Mouse (Mus musculus) neural tube, embryonic 15.5 days (tissue): ENCODE results near the gene Adipor1. TPM values are rescaled to one million over a fixed set of nuclear protein-coding genes. Genes with fewer than 3 reads are reported as not detected.
A peak's percentile ranks its signal among the peaks of the same experiment; 100 is the strongest.

Experiments used
- ATAC-seq: fragments of 200-750 bp; cut with Nextera tagmentation; 2 replicates; pipeline ENCODE4 v1.8.0; 2017; ENCODE audit warnings: mild to moderate bottlenecking, moderate TSS enrichment, moderate library complexity; ENCODE audit not compliant: low FRiP score
- H3K27ac ChIP-seq: fragments of 300-500 bp; sonication (generic); replicated peaks from 2 replicates; pipeline ENCODE4 v1.5.1; 2015; ENCODE audit warnings: mild to moderate bottlenecking, inconsistent platforms
- H3K27me3 ChIP-seq: fragments of 300-500 bp; sonication (generic); replicated peaks from 2 replicates; pipeline ENCODE4 v1.6.1; 2015; ENCODE audit warnings: inconsistent platforms
- H3K36me3 ChIP-seq: fragments of 300-500 bp; sonication (generic); 2 replicates; pipeline ENCODE4 v1.6.1; 2015; ENCODE audit warnings: inconsistent platforms
- H3K4me1 ChIP-seq: fragments of 300-500 bp; sonication (generic); 2 replicates; pipeline ENCODE4 v1.6.1; 2015; ENCODE audit warnings: inconsistent platforms
- H3K4me2 ChIP-seq: fragments of 300-500 bp; sonication (generic); 2 replicates; pipeline ENCODE4 v1.6.1; 2015; ENCODE audit warnings: inconsistent platforms, mild to moderate bottlenecking, moderate library complexity
- H3K4me3 ChIP-seq: fragments of 300-500 bp; sonication (generic); replicated peaks from 2 replicates; pipeline ENCODE4 v1.5.1; 2015; ENCODE audit warnings: mild to moderate bottlenecking, inconsistent platforms
- H3K9ac ChIP-seq: fragments of 300-500 bp; sonication (generic); replicated peaks from 2 replicates; pipeline ENCODE4 v1.6.1; 2015; ENCODE audit warnings: mild to moderate bottlenecking, inconsistent platforms
- H3K9me3 ChIP-seq: fragments of 300-500 bp; sonication (generic); replicated peaks from 2 replicates; pipeline ENCODE4 v1.6.1; 2016; ENCODE audit warnings: inconsistent platforms
- WGBS: fragments of 180-500 bp; shearing (Covaris S2); methylation state at CpG from one replicate; pipeline ENCODE4 v1.1.7; 2015; ENCODE audit warnings: mixed read lengths; 5-methylcytosine and 5-hydroxymethylcytosine counted together
- polyA plus RNA-seq: library from polyadenylated mRNA; unstranded; fragments of >200 nt; fragmentation: Nextera tagmentation; extraction: Ambion mirVana; gene quantifications from 2 replicates; pipeline ENCODE4 v1.2.1, GENCODE M21; 2015

Gene Adipor1
- polyA plus RNA-seq, 1 experiment from 2014 or later, result 86.0 TPM

DNA sequence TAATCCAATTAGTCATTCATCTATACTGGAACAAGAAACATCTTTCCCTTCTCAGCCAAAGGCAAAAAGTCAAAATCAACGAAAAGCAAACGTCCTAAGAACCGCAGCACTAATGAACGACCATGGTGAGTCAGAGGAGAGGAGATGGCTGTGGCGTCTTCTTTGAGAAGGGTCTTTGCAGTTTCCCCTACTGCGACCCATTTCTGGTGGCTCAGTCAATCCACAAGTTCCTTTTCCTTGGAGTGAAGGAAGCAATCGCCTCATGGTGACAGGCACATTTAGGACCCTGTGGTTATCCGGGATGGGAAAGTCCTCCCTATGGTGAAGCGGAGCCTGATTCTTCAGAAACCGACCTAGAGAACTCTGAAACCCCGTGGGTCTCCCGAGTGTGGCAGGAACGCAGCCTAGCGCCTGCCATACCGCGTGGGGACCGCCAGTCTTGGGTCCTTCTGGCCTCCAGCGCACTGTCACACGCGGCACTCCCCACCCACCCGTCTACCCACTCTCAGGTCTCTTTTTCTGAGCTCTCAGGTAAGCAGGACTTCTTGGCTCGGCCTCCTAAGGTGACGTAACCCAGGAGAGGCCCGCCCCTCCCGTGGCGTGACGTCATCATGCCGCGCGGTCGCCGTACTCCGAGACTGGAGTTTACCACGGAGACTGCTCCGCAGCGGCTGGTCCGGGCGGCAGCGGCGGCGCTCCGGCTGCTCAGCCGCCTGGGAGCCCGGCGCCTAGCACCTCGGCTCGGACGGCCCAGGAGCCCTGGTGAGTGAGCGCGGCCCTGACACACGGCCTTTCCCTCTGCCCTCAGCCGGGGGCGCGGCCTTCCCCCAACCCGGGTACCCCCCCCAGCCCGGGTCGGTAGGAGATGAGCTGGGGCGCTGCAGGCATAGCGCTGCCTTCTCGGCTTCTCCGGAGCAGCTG, 40.0 kb downstream of the Adipor1 start, which contains the start of gene Klhl12:
Gene Klhl12, plus strand, starts transcription at position 628 of the 921 bp plus-strand sequence.
- H3K4me3 ChIP-seq, result peak within 1 kb of the TSS; percentile 100
- H3K4me1 ChIP-seq, result peaks cover 19% of the 10 kb centered on the region
- peak; percentile 96 for ATAC-seq
- H3K9ac ChIP-seq, result peak within 1 kb of the TSS; percentile 89
- H3K27me3 ChIP-seq, result no peaks in the 10 kb centered on the region
- WGBS, result 1% methylated on average over 61 of the region's 61 CpGs
- peak within 1 kb of the TSS; percentile 84 for H3K27ac ChIP-seq
- peaks cover 17% of the 10 kb centered on the region for H3K36me3 ChIP-seq
- peak within 1 kb of the TSS; percentile 80 for H3K4me2 ChIP-seq
- H3K9me3 ChIP-seq, result no peaks in the 10 kb centered on the region

DNA sequence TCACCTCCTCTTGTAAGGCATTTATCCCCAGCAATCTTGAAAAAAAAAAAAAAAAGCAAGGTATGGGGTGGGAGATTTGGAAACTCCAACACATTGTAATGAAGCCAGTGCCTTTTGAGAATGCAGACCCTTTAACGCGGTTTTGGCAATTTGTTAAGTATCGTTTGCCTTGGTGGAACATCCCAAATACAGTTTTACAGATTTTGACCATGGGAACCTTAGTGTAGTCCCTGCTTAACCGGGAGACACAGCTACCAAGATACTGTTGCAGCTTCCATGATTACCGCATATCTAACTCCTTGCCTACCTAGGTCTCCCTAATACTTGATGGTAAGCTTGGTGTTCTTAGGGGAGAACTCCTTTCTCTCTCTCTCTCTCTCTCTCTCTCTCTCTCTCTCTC, 40.9 kb downstream of the Adipor1 start:
- Histone ChIP-seq H3K4me3 (peak overlapping the region; percentile 100), H3K36me3 (peaks cover 26% of the 10 kb centered on the region), H3K4me2 (peak overlapping the region; percentile 80), H3K4me1 (peaks cover 19% of the 10 kb centered on the region), H3K27ac (peak overlapping the region; percentile 84; the same call in 1 of the 2 replicates), H3K27me3 (no peaks in the 10 kb centered on the region), H3K9me3 (no peaks in the 10 kb centered on the region), H3K9ac (peak overlapping the region; percentile 89)
- no peak for ATAC-seq
- 21% methylated on average over 5 of the region's 5 CpGs for WGBS

DNA sequence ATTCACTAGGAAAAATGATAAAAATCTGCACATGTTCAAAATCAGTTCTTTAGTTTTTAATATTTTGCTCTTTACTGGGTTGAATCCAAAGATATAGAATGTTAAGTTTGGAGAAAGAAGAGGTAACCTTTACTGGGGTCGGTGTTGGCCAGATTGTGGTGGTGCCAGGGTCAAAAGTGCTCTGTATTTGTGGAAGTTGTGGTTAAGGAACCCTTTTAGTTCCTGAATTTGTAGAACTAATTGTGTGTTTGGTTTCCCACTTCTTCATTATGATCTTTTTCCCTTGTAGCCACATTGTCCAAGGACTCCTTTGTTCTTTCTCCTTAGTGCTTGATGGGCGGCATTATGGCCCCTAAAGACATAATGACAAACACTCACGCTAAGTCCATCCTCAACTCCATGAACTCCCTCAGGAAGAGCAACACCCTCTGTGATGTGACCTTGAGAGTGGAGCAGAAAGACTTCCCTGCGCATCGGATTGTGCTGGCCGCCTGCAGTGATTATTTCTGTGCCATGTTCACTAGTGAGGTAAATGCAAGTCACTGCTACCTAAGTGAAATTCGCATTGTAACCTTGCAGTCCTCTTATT, 43.1 kb downstream of the Adipor1 start:
- ATAC-seq, result no peak
- Histone ChIP-seq H3K27me3 (no peaks in the 10 kb centered on the region), H3K4me3 (no peak overlapping the region), H3K9ac (no peak overlapping the region), H3K9me3 (no peaks in the 10 kb centered on the region), H3K4me1 (peaks cover 19% of the 10 kb centered on the region), H3K27ac (no peak overlapping the region), H3K36me3 (peaks cover 41% of the 10 kb centered on the region), H3K4me2 (no peak overlapping the region)
- 88% methylated on average over 7 of the region's 7 CpGs for WGBS

DNA sequence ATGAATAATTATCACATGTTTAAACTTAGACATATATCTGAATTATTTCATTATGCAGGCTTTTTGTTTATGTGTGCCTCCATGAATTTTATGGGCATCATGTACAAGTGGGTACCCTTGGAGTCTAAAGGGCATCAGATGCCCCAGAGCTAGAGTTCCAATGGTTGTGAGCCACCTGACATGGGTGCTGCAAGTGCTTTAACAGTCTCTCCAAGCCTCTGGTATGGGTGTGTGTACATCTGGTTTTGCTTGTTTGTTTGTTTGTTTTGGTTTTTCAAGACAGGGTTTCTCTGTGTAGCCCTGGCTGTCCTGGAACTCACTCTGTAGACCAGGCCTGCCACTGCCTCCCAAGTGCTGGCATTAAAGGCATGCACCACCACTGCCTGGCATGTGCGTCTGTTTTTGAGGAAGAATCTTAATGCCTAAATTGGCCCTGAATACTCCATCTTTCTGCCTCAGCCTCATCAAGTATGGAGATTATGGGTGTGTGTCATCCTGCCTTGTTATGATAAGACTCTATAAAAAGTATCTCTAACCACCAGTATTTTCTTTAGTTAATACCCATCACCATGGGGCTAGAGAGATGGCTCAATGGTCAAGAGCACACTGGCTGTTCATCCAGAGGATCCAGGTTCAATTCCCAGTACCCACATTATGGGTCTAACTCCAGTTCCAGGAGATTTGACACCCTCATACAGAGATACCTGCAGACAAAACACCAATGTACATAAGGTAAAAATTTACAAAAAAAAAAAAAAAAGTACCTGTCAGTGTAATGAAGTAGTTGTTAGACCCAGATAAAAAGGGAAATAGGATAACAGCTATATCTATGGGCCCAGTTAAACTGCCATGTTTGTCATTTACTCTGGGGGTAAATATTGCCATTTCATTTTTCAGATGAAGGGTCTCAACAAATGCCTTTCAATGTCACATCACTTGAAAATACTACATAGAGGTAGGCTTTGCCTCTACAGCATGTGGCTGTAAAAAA, 45.4 kb downstream of the Adipor1 start:
- Histone ChIP-seq H3K4me3 (no peak overlapping the region), H3K27ac (no peak overlapping the region), H3K27me3 (no peaks in the 10 kb centered on the region), H3K9me3 (no peaks in the 10 kb centered on the region), H3K4me1 (peaks cover 14% of the 10 kb centered on the region), H3K36me3 (peaks cover 56% of the 10 kb centered on the region), H3K9ac (no peak overlapping the region), H3K4me2 (no peak overlapping the region)
- 90% methylated on average over 1 of the region's 1 CpGs for WGBS
- ATAC-seq, result no peak

Other genes starting within 250 kb of the Adipor1 start
- gene Chil1, start 233.2 kb upstream of the Adipor1 start, polyA plus RNA-seq, result 2.0 and 2.1 TPM in 2 replicates
- gene Mybph, start 221.9 kb upstream of the Adipor1 start, polyA plus RNA-seq, result 2.7 and 4.4 TPM in 2 replicates
- 23.8 and 28.8 TPM in 2 replicates for gene Adora1, start 179.9 kb upstream of the Adipor1 start, polyA plus RNA-seq
- gene Myog, start 125.4 kb upstream of the Adipor1 start, polyA plus RNA-seq, result 7.1 and 9.9 TPM in 2 replicates
- 29.1 and 31.6 TPM in 2 replicates for gene Ppfia4, start 82.5 kb upstream of the Adipor1 start, polyA plus RNA-seq
- 110 and 112 TPM in 2 replicates for gene Tmem183a, start 53.4 kb upstream of the Adipor1 start, polyA plus RNA-seq
- not detected in 2 replicates for gene 4933406M09Rik, start 29.4 kb upstream of the Adipor1 start, polyA plus RNA-seq
- gene Cyb5r1, start 9.8 kb upstream of the Adipor1 start, polyA plus RNA-seq, result 18.6 and 24.3 TPM in 2 replicates
- gene Klhl12, start 40.2 kb downstream of the Adipor1 start, polyA plus RNA-seq, result 35.6 and 36.7 TPM in 2 replicates
- gene Rabif, start 79.3 kb downstream of the Adipor1 start, polyA plus RNA-seq, result 70.1 and 76.8 TPM in 2 replicates
- not detected in 2 replicates for gene Mgat4e, start 134.3 kb downstream of the Adipor1 start, polyA plus RNA-seq
- 59.0 and 59.5 TPM in 2 replicates for gene Kdm5b, start 144.8 kb downstream of the Adipor1 start, polyA plus RNA-seq
- 20.4 and 23.4 TPM in 2 replicates for gene Syt2, start 231.3 kb downstream of the Adipor1 start, polyA plus RNA-seq